Mouse (Mus musculus): Measurements from ENCODE around the gene Gm20671.

- no peak for TF ChIP-seq CTCF (IDR thresholded peaks at IDR 0.05; ENCODE audit: low read depth, low read length)
- TF ChIP-seq POLR2A (IDR thresholded peaks at IDR 0.05; ENCODE audit: insufficient read depth, low read length): no peak
These were observed 86.8 kb downstream of the Gm20671 start for GRCm38 (mm10) chr5:32740138-32740537.

Data from ES-Bruce4 (cell line).